8 mouse cellular contexts compared by ENCODE assay signal in genomic region chr1:143702741-143703262, GRCm38 (mm10). TPM values are rescaled to one million over a fixed set of nuclear protein-coding genes. Genes with fewer than 3 reads are reported as not detected.
DNase-seq lines count a peak whose midpoint lies in the region; ATAC-seq lines count a peak whose summit lies in the region.

Gene Cdc73, minus strand, starts transcription at chr1:143702893.

- WGBS in intestine, embryonic 16.5 days: under 1% methylated on average over 67 of the region's 74 CpGs

- peak within 1 kb of the TSS; percentile 83 for H3K4me2 ChIP-seq in intestine, embryonic 16.5 days (ENCODE audit: low read depth, low read length)

- DNase-seq in adrenal gland, adult 8-10 months: peak; percentile 86
- peak; percentile 82 for DNase-seq in embryo, embryonic 11.5 days (ENCODE audit: low read depth, low spot score)
- peak; percentile 89 for DNase-seq in gastrocnemius, postnatal 36 days
- peak; percentile 91 to 93 for DNase-seq in left cerebral cortex, postnatal 25 days (ENCODE audit: low spot score in 2 of 2)
- DNase-seq in mesoderm, embryonic 11.5 days (ENCODE audit: low read depth, low spot score): peak; percentile 92
- DNase-seq in right cerebral cortex, postnatal 25 days: peak; percentile 93
- DNase-seq in urinary bladder, postnatal 36 days (ENCODE audit: low spot score in 2 of 2): peak; percentile 86 to 90

- ATAC-seq in intestine, embryonic 16.5 days: peak; percentile 99

- peak within 1 kb of the TSS; percentile 90 for H3K27ac ChIP-seq in intestine, embryonic 16.5 days (ENCODE audit: low read length)

- H3K27me3 ChIP-seq in intestine, embryonic 16.5 days (replicated peaks; ENCODE audit: control insufficient read depth, insufficient read depth, low read length): no peaks in the 10 kb centered on the region

- H3K4me3 ChIP-seq in intestine, embryonic 16.5 days (ENCODE audit: low read length): peak within 1 kb of the TSS; percentile 84

- H3K36me3 ChIP-seq in intestine, embryonic 16.5 days (ENCODE audit: control insufficient read depth, insufficient read depth, low read length): 0 out of 2 replicates have a peak, but pooled peaks cover 2% of the 10 kb centered on the region

- peak within 1 kb of the TSS; percentile 94 for H3K9ac ChIP-seq in intestine, embryonic 16.5 days (ENCODE audit: low read depth, low read length)

- intact Hi-C loops in gastrocnemius, postnatal 36 days (cut with DNase I): loop anchor here (5.0 to 10.0 kb wide), 2 partner anchors 34 to 72 kb away; partner anchors contain the start of genes Trove2 and Uchl5
- intact Hi-C loops in left cerebral cortex, postnatal 25 days (cut with DNase I): loop anchor here (1.0 kb wide), 1 partner anchor 36 kb away; no protein-coding TSS in a partner anchor

- peaks cover 2% of the 10 kb centered on the region; the same call in 1 of the 2 replicates for H3K4me1 ChIP-seq in intestine, embryonic 16.5 days (ENCODE audit: control insufficient read depth, insufficient read depth, low read length)

- no peaks in the 10 kb centered on the region for H3K9me3 ChIP-seq in intestine, embryonic 16.5 days (ENCODE audit: control insufficient read depth, low read length)

RNA-seq across cellular contexts. Expression of gene Cdc73, which starts in this region (rescaled TPM):
- 100 to 1,000 TPM in 3 of 4 experiments, 10 to 100 TPM in 1; 90.9 to 134 (median 122) TPM for total RNA-seq in adrenal gland, adult 8-10 months (2022)
- total RNA-seq in gastrocnemius, postnatal 36 days (2021): 10 to 100 TPM; 35.9 to 44.6 TPM
- 7.5 and 8.6 TPM in 2 replicates for polyA plus RNA-seq in intestine, embryonic 16.5 days (2015; fragmentation: Nextera tagmentation; extraction: Ambion mirVana)
- 10 to 100 TPM; 61.6 to 62.3 TPM for total RNA-seq in left cerebral cortex, postnatal 25 days (2021)

Comparison
In these comparisons a context has a peak if more than half of its experiments do, and no peak if none do; other contexts are left out.
1. Peak in every context shown above with its lines: DNase-seq, ATAC-seq, H3K4me3 ChIP-seq and H3K27ac ChIP-seq.